Mouse (Mus musculus): ENCODE results near the gene Nucks1.

- TF ChIP-seq POLR2A (IDR thresholded peaks at IDR 0.05; ENCODE audit: insufficient read length, low read depth) (no peak), E2F4 (IDR thresholded peaks at IDR 0.05; ENCODE audit: insufficient read depth) (no peak)
These were observed 37.7 kb downstream of the Nucks1 start for GRCm38 (mm10) chr1:131947997-131948525.

All from myocyte (in vitro differentiated cells).